Mouse (Mus musculus) thymus, postnatal 36 days (tissue): ENCODE measurements around the gene Etfrf1.

Experiments
- DNase-seq, 2 experiments: peaks; one replicate each; pipeline ENCODE4 v3.0.0; 2022; ENCODE audit warnings: mixed read lengths in 2 of 2

Gene Etfrf1

GRCm38 (mm10) chr6:145226296-145226695 is 15.4 kb downstream of the Etfrf1 start:
- no peak for DNase-seq

GRCm38 (mm10) chr6:145234391-145234790 is 23.5 kb downstream of the Etfrf1 start:
- DNase-seq = no peak

- DNase-seq = no peak
These were observed 24.4 kb downstream of the Etfrf1 start for GRCm38 (mm10) chr6:145235367-145235766.

GRCm38 (mm10) chr6:145237148-145237547 is 26.2 kb downstream of the Etfrf1 start:
- no peak for DNase-seq

GRCm38 (mm10) chr6:145240285-145240684 is 29.4 kb downstream of the Etfrf1 start:
- DNase-seq = no peak

GRCm38 (mm10) chr6:145242521-145242920 is 31.6 kb downstream of the Etfrf1 start:
- no peak for DNase-seq

- DNase-seq = no peak
These were observed 35.9 kb downstream of the Etfrf1 start for GRCm38 (mm10) chr6:145246841-145247240.

- no peak for DNase-seq
These were observed 37.0 kb downstream of the Etfrf1 start for GRCm38 (mm10) chr6:145247886-145248285.

GRCm38 (mm10) chr6:145249291-145250184 is 38.6 kb downstream of the Etfrf1 start:
- peak; percentile 75 to 80 for DNase-seq

GRCm38 (mm10) chr6:145250185-145250791 is 39.4 kb downstream of the Etfrf1 start, which contains the start of gene Kras:
Gene Kras (minus strand): TSS chr6:145250239.
- DNase-seq = peak; percentile 91 to 92

- DNase-seq = peak in 1 of 2 experiments; percentile 25
These were observed 39.9 kb downstream of the Etfrf1 start for GRCm38 (mm10) chr6:145250820-145251219.

GRCm38 (mm10) chr6:145255952-145256700 is 45.2 kb downstream of the Etfrf1 start:
- no peak for DNase-seq

GRCm38 (mm10) chr6:145256701-145257073 is 45.8 kb downstream of the Etfrf1 start:
- DNase-seq = no peak

GRCm38 (mm10) chr6:145262314-145262713 is 51.4 kb downstream of the Etfrf1 start:
- DNase-seq = no peak
